Mouse (Mus musculus): ENCODE measurements at regions not wholly inside any gene's neighbourhood (a gene's known extent, or its start where the extent isn't known, plus 50 kb on each side); places are given as distances from the start of the nearest gene placed in this dataset.
"Not testable (repeated sequence)": the region's sequence is repeated elsewhere in the genome, so short reads cannot be mapped to it uniquely, and the experiment has no call there.

GRCm38 (mm10) chr6:37732385-37732784 is 138.2 kb upstream of the Trim24 start:
- no peak overlapping the region for H3K4me3 ChIP-seq
- ATAC-seq (ENCODE audit: insufficient number of reproducible peaks, insufficient read depth, low FRiP score, low TSS enrichment, low read depth): no peak
- 37% methylated on average over 10 of the region's 10 CpGs for WGBS
- H3K9me3 ChIP-seq: 0 out of 2 replicates have a peak, but pooled peaks cover 3% of the 10 kb centered on the region
- no peaks in the 10 kb centered on the region for H3K36me3 ChIP-seq
- H3K27ac ChIP-seq: no peak overlapping the region
- H3K4me2 ChIP-seq: no peak overlapping the region
- H3K27me3 ChIP-seq: no peaks in the 10 kb centered on the region
- no peak overlapping the region for H3K9ac ChIP-seq
- H3K4me1 ChIP-seq: no peaks in the 10 kb centered on the region

- 67% methylated on average over 4 of the region's 4 CpGs for WGBS
- H3K27me3 ChIP-seq: no peaks in the 10 kb centered on the region
- no peaks in the 10 kb centered on the region for H3K9me3 ChIP-seq
- H3K9ac ChIP-seq: no peak overlapping the region
- no peak overlapping the region for H3K4me2 ChIP-seq
- no peak for ATAC-seq (ENCODE audit: insufficient number of reproducible peaks, insufficient read depth, low FRiP score, low TSS enrichment, low read depth)
- no peak overlapping the region for H3K27ac ChIP-seq
- H3K4me1 ChIP-seq: no peaks in the 10 kb centered on the region
- H3K36me3 ChIP-seq: no peaks in the 10 kb centered on the region
- no peak overlapping the region for H3K4me3 ChIP-seq
These were observed 135.2 kb upstream of the Trim24 start for GRCm38 (mm10) chr6:37735288-37735961.

GRCm38 (mm10) chr6:37735962-37736297 is 134.7 kb upstream of the Trim24 start:
- H3K4me1 ChIP-seq: no peaks in the 10 kb centered on the region
- H3K27ac ChIP-seq: no peak overlapping the region
- H3K9ac ChIP-seq: no peak overlapping the region
- 83% methylated on average over 4 of the region's 4 CpGs for WGBS
- H3K36me3 ChIP-seq: no peaks in the 10 kb centered on the region
- ATAC-seq (ENCODE audit: insufficient number of reproducible peaks, insufficient read depth, low FRiP score, low TSS enrichment, low read depth): no peak
- no peaks in the 10 kb centered on the region for H3K27me3 ChIP-seq
- no peaks in the 10 kb centered on the region for H3K9me3 ChIP-seq
- H3K4me2 ChIP-seq: no peak overlapping the region
- H3K4me3 ChIP-seq: no peak overlapping the region

- H3K27me3 ChIP-seq: no peaks in the 10 kb centered on the region
- no peaks in the 10 kb centered on the region for H3K9me3 ChIP-seq
- H3K9ac ChIP-seq: no peak overlapping the region
- H3K27ac ChIP-seq: no peak overlapping the region
- no peak overlapping the region for H3K4me2 ChIP-seq
- 83% methylated on average over 14 of the region's 14 CpGs for WGBS
- ATAC-seq (ENCODE audit: insufficient number of reproducible peaks, insufficient read depth, low FRiP score, low TSS enrichment, low read depth): no peak
- H3K4me1 ChIP-seq: no peaks in the 10 kb centered on the region
- H3K36me3 ChIP-seq: no peaks in the 10 kb centered on the region
- H3K4me3 ChIP-seq: no peak overlapping the region
These were observed 129.4 kb upstream of the Trim24 start for GRCm38 (mm10) chr6:37740982-37741889.

- not testable (repeated sequence) for H3K4me1 ChIP-seq; H3K27me3 ChIP-seq; H3K9ac ChIP-seq; H3K4me2 ChIP-seq; H3K9me3 ChIP-seq; ATAC-seq (ENCODE audit: insufficient number of reproducible peaks, insufficient read depth, low FRiP score, low TSS enrichment, low read depth); H3K27ac ChIP-seq; H3K4me3 ChIP-seq; H3K36me3 ChIP-seq
- 68% methylated on average over 7 of the region's 7 CpGs for WGBS
These were observed 128.7 kb upstream of the Trim24 start for GRCm38 (mm10) chr6:37741916-37742315.

GRCm38 (mm10) chr6:37744679-37745078 is 125.9 kb upstream of the Trim24 start:
- no peak for ATAC-seq (ENCODE audit: insufficient number of reproducible peaks, insufficient read depth, low FRiP score, low TSS enrichment, low read depth)
- H3K36me3 ChIP-seq: no peaks in the 10 kb centered on the region
- no peaks in the 10 kb centered on the region for H3K27me3 ChIP-seq
- 76% methylated on average over 4 of the region's 4 CpGs for WGBS
- no peak overlapping the region for H3K9ac ChIP-seq
- H3K4me3 ChIP-seq: no peak overlapping the region
- no peak overlapping the region for H3K27ac ChIP-seq
- no peaks in the 10 kb centered on the region for H3K9me3 ChIP-seq
- no peak overlapping the region for H3K4me2 ChIP-seq
- H3K4me1 ChIP-seq: no peaks in the 10 kb centered on the region

GRCm38 (mm10) chr6:37745393-37746100 is 125.1 kb upstream of the Trim24 start:
- no peaks in the 10 kb centered on the region for H3K4me1 ChIP-seq
- no peak for ATAC-seq (ENCODE audit: insufficient number of reproducible peaks, insufficient read depth, low FRiP score, low TSS enrichment, low read depth)
- no peak overlapping the region for H3K4me2 ChIP-seq
- no peaks in the 10 kb centered on the region for H3K36me3 ChIP-seq
- WGBS: 90% methylated on average over 11 of the region's 11 CpGs
- H3K4me3 ChIP-seq: no peak overlapping the region
- H3K9ac ChIP-seq: no peak overlapping the region
- H3K27me3 ChIP-seq: no peaks in the 10 kb centered on the region
- H3K9me3 ChIP-seq: no peaks in the 10 kb centered on the region
- no peak overlapping the region for H3K27ac ChIP-seq

GRCm38 (mm10) chr6:37747793-37748192 is 122.8 kb upstream of the Trim24 start:
- H3K9ac ChIP-seq; H3K4me1 ChIP-seq; H3K27me3 ChIP-seq; H3K4me3 ChIP-seq; H3K36me3 ChIP-seq; H3K27ac ChIP-seq; H3K4me2 ChIP-seq; ATAC-seq (ENCODE audit: insufficient number of reproducible peaks, insufficient read depth, low FRiP score, low TSS enrichment, low read depth); H3K9me3 ChIP-seq: not testable (repeated sequence)
- WGBS: 68% methylated on average over 4 of the region's 4 CpGs

- H3K4me3 ChIP-seq: no peak overlapping the region
- H3K27me3 ChIP-seq: no peaks in the 10 kb centered on the region
- H3K4me2 ChIP-seq: no peak overlapping the region
- no peak for ATAC-seq (ENCODE audit: insufficient number of reproducible peaks, insufficient read depth, low FRiP score, low TSS enrichment, low read depth)
- no peak overlapping the region for H3K9ac ChIP-seq
- H3K4me1 ChIP-seq: no peaks in the 10 kb centered on the region
- no peaks in the 10 kb centered on the region for H3K36me3 ChIP-seq
- no peak overlapping the region for H3K27ac ChIP-seq
- 75% methylated on average over 8 of the region's 8 CpGs for WGBS
- H3K9me3 ChIP-seq: no peaks in the 10 kb centered on the region
These were observed 122.2 kb upstream of the Trim24 start for GRCm38 (mm10) chr6:37748296-37748980.

- Histone ChIP-seq H3K27ac (no peak overlapping the region), H3K4me3 (no peak overlapping the region), H3K4me1 (no peaks in the 10 kb centered on the region), H3K9me3 (no peaks in the 10 kb centered on the region), H3K27me3 (no peaks in the 10 kb centered on the region), H3K4me2 (no peak overlapping the region), H3K9ac (no peak overlapping the region), H3K36me3 (no peaks in the 10 kb centered on the region)
- 78% methylated on average over 5 of the region's 5 CpGs for WGBS
- ATAC-seq (ENCODE audit: insufficient number of reproducible peaks, insufficient read depth, low FRiP score, low TSS enrichment, low read depth): no peak
These were observed 121.6 kb upstream of the Trim24 start for GRCm38 (mm10) chr6:37749016-37749415.

- no peak overlapping the region for H3K4me2 ChIP-seq
- H3K9me3 ChIP-seq: no peaks in the 10 kb centered on the region
- 92% methylated on average over 3 of the region's 3 CpGs for WGBS
- H3K27ac ChIP-seq: no peak overlapping the region
- no peak overlapping the region for H3K9ac ChIP-seq
- H3K27me3 ChIP-seq: no peaks in the 10 kb centered on the region
- H3K4me3 ChIP-seq: no peak overlapping the region
- ATAC-seq (ENCODE audit: insufficient number of reproducible peaks, insufficient read depth, low FRiP score, low TSS enrichment, low read depth): no peak
- no peaks in the 10 kb centered on the region for H3K4me1 ChIP-seq
- no peaks in the 10 kb centered on the region for H3K36me3 ChIP-seq
These were observed 120.3 kb upstream of the Trim24 start for GRCm38 (mm10) chr6:37750271-37750670.
